Mouse (Mus musculus) testis, postnatal 10 days (tissue): ENCODE measurements around the gene Adgrl2.

ENCODE experiments used
- DNase-seq: peaks from one replicate; pipeline ENCODE4 v3.0.0; 2021; ENCODE audit warnings: low spot score

Adgrl2 gene

DNA sequence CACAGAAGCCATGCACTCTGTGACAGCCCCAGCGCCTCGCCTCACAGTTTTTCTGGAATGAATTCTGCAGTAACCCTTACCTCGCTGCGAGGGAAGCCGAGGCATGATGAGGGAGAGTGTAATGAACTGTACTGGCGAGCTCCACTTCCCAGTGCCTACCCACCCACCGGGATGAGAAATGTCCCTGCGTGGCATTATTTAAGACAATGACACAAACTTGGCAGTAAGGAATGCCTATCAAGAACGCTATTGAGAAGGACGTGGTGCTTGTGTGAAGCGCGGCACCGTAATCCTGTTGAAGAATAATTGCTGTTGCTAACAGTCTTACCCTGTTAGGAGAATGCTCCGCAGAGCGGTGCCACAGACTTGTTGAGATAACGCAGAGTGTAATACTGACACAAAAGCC, 13.2 kb downstream of the Adgrl2 start:
- no peak for DNase-seq

- no peak for DNase-seq
Observed at GRCm38 (mm10) chr3:148971893-148972596, 18.3 kb downstream of the Adgrl2 start.

DNA sequence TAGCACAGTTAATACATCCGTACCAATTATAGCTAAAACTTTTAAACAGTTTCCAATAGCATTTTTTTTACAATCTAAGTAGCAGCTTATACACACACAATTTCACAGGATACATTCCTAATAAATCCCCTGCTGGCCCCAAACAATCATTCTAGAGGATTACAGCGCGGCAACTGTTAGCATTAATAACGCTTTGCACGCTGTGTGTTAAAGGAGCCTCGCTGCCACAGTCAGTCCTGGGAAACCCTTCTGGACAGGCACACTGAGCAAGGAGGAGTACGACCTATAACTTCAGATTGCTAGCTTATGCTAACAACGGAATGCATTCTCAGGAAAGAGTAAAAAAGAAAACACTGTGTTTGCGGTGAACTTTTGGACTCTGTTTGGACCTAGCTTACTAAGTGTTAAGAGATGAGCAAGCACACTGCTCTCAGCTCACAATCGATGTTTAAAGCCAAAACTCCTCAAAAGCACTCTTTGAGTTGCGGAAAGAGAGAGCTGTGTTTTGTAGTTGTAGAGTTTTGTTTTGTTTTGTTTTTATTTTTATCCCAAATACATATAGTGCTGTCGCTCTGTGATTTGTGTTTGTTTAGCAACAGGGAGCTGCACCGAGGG, 25.3 kb downstream of the Adgrl2 start:
- DNase-seq, result no peak

GRCm38 (mm10) chr3:148963381-148964044, 26.8 kb downstream of the Adgrl2 start:
- DNase-seq, result no peak

DNA sequence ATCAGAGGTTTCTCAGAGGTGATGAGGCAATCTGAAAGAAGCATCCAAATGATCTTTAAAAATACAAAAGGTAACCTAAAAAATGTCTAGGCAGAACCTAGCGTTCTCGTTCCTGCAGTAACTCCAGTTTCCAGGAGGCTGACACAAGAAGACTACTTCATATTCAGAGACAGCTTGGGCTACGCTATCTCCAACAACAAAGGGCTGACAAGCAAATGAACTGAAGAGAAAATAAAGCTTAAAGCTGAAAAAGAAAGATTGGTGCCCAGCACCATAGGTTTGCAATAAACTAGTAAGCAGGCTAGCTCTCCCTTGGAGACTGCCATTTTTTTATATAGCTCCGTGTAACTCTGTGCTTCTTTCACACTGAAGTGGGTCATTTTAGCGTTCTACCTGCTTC, 28.7 kb downstream of the Adgrl2 start:
- DNase-seq, result no peak

DNA sequence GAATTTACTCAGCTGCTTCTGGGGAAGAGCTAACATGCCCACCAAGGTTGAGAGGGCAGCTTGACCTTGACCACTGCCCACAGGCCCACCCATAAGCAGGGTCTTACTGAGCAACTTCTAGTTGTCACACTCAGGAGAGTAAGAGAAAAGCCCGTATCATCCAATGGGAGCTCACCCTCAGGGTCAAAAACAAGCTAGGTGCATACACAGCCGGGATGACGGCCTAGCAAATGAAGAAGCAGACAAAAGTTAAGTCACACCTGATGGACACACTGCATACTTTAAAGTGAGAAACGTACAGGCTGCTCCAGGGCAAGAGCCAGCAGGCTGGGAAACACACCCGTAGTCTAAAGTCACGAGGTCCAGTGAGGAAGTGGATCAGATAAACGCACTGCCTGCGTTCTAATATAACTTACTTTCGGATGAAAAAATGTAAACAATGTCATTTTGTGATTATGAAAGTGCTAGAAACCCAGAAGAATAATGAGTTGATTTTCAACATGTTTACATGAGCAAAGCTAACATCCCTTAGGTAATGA, 29.5 kb downstream of the Adgrl2 start:
- DNase-seq, result no peak

GRCm38 (mm10) chr3:148960215-148960614, 30.1 kb downstream of the Adgrl2 start:
- no peak for DNase-seq

GRCm38 (mm10) chr3:148959327-148960025, 30.9 kb downstream of the Adgrl2 start:
- peak; percentile 53 for DNase-seq

DNA sequence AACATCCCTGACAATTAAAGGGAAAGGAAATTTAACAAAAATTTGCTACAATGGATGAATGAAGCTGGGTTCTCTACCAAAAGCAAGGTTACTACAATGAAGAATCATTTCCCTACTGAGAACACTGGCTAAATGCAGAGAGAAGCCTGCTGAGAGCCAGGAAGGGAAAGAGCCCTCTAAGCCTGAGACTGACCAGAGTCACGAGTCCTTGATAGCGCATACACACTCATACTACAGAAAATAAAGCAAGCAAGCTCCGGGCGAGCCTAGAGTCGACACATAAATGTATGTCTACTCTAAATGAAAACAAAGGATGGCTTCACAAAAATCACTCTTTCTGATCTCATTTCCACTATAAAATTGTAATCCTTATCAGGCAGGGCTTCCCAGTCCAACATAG, 31.6 kb downstream of the Adgrl2 start:
- DNase-seq, result no peak

- no peak for DNase-seq
Observed at GRCm38 (mm10) chr3:148958185-148958584, 32.2 kb downstream of the Adgrl2 start.

- DNase-seq, result no peak
Observed at GRCm38 (mm10) chr3:148956887-148957286, 33.5 kb downstream of the Adgrl2 start.

- no peak for DNase-seq
Observed at GRCm38 (mm10) chr3:148949796-148950195, 40.6 kb downstream of the Adgrl2 start.

DNA sequence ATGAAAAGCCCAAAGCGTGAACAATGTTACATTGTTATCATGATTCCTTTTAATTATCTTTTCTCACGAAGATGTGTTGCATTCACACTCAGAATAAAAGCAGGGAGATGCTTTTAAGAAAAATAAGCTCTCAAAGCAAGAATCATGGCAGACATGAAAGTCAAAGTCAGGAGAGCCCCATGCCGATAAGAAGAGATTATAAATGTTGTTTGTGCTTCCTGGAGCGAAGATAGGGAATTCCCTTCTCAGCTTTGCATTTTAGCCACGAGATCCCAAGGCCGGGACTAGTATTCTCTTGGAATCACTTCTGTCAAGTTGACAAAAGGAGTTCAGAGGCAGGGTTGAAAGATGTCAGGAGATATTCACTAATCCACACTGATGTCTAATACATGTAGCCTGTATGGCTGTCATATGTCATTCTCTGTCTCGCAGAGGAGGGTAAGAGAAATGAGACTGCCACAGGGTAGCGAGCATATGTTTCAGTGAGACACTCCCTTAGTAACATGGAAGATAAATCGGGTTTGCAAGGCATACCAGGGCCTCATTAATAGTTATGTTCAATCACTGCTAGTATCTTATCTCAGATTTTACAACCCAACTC, 42.5 kb downstream of the Adgrl2 start:
- DNase-seq, result no peak

GRCm38 (mm10) chr3:148947266-148947665, 43.1 kb downstream of the Adgrl2 start:
- no peak for DNase-seq

DNA sequence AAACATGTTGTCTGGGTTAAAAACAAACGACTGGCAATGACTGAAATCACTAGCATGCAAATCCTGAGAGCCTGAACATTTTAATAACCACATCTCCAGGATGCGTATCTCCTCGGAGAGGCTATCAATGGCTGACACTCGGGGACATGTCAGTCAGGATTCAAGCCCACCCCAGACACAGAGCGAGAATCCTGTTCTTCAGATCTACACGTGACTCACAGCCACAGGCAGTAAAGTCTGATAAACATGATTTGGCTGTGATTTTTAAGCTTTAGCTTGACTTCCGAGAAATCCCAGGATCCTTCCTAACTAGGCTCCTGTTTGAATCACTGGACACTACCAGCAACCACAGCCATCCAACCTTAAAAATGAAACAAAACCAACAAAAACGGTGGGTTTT, 44.8 kb downstream of the Adgrl2 start:
- no peak for DNase-seq

GRCm38 (mm10) chr3:148939457-148939856, 50.9 kb downstream of the Adgrl2 start:
- no peak for DNase-seq

DNA sequence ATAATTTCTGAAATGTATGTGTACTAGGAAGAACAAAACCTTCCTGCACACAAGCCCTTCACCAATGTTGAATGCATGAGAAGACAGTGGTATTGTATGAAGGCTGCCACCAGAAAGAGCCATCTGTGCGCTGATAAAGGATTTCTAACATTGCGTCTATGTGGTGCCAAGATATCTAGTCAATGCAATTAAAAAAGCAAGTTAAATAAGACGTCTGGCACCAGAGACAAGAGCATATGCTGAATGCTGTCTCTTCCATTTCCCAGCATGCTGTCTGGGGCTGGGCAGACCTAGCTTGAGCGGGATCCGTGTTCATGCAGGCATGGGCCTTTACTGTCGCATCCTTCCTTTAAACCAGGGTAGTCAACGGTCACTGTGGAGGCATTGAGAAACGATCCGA, 55.3 kb downstream of the Adgrl2 start:
- no peak for DNase-seq

- DNase-seq, result no peak
Observed at GRCm38 (mm10) chr3:148934279-148934678, 56.1 kb downstream of the Adgrl2 start.

GRCm38 (mm10) chr3:148933160-148933559, 57.2 kb downstream of the Adgrl2 start:
- no peak for DNase-seq

DNA sequence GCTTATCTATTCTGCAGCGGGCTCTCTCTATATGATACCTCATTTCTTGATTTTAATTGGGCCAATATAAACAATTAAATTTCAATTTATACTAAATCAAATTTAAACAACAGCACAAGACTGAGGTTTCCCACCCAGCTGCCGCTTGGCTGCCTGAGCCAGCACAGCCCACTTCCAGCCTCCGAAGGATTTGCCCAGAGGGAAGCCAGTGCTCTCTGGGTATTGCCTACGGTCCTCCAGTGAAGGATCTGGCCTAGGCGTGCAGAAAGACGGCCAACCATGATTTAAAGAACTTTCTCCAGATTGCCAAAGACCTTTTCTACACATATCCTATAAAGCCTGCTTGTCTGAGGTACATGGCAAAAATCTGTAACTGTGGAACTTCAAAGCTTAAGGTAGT, 59.4 kb downstream of the Adgrl2 start:
- no peak for DNase-seq

GRCm38 (mm10) chr3:148926330-148926729, 64.0 kb downstream of the Adgrl2 start:
- no peak for DNase-seq

DNA sequence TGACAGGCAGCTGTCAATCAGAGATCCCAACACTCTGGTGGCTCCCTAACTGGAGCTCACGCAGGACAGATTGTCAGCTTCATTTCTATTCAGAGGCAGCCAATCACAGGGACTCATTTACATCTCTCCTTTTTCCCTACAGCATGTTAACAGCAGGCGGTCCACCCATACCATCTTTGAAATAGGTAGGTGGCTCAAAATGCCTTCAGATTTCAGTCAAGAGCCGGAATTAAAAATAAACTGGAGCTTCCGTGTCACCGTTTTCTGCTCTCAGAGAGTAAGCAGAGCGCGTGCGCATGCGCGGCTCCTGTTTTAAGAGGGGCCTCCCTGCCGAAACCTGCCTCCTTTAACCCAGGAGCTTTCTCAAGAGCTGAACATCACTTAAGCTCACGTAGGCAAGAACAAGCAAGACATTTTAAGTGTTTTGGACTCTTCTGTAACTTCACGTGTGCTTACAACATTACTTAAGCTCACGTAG, 67.7 kb downstream of the Adgrl2 start:
- DNase-seq, result no peak
